Mouse (Mus musculus): ENCODE measurements around the gene Thoc3.
A peak's percentile ranks its signal among the peaks of the same experiment; 100 is the strongest.
"Not testable (repeated sequence)": the region's sequence is repeated elsewhere in the genome, so short reads cannot be mapped to it uniquely, and the experiment has no call there.

Gene Thoc3

GRCm38 (mm10) chr13:54468098-54469011, at the start of gene Thoc3:
Gene Thoc3 (minus strand): TSS chr13:54468849.
- peak; percentile 80 to 85 for DNase-seq (ENCODE audit: low spot score in 2 of 2)

DNA sequence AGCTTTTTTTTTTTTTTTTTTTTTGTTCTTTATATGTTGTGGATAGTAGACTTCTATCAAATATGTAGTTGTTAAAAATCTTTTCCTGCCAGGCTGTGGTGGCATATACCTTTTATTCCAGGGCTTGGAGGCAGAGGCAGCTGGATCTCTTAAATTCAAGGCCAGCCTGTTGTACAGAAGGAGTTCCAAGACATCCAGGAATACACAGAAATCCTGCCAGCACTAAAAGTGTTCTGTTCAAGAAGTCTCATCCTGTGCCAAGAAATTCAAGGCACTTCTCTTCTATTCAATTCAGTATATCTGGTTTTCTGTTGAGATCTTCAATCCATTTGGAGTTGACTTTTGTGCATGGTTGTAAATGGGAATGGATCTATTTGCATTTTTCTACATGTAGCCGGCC, 37.3 kb upstream of the Thoc3 start:
- no peak for DNase-seq (ENCODE audit: low spot score in 2 of 2)

- no peak for DNase-seq (ENCODE audit: low spot score in 2 of 2)
These were observed 36.1 kb upstream of the Thoc3 start for GRCm38 (mm10) chr13:54504611-54505260.

DNA sequence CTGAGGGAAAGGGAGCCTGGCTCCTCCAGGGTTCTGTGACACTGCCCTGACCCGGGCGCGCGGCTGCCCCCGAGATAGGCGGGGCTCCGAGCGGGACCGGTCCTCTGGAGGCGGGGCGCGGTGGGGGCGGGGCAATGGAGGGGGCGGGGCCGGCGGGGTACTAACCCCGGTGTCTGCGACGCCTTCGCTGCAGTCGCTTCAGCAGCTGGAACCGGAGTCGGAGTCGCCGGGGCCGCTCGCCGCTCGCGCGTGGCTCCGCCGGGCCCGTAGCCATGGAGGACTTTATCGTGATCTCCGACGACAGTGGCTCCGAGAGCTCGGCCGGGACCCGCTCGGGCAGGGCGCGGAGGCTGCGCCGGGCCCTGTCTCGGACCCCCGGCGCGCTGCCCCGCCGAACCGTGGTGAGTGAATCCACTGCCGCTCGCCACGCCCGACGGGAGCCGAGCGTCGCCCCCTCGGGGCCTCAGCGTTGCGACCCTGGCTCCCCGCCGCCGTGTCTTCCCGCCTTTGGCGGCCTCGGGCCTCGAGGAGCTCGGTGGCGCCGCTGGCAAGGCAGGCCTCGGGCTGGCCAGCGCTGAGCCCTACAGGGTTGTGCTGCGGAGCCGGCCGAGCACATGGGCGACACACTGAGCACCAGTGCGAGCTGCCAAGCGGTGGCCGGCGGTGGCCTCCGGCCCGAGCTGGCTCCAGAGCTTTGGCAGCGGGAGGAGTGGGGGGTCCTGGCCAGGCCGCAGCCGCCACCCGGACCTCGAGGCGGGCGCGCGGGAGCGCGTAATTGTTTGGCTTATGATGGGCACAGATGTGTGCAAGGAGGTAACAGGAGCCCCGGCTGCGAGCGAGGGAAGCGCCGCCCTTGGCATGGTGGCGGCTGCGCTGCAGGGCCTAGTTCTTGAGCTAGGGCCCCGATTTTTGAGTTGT, 35.2 kb upstream of the Thoc3 start, which contains the start of gene Simc1:
Simc1 (plus strand) TSS at position 176 of the 918 bp plus-strand sequence.
- DNase-seq (ENCODE audit: low spot score in 2 of 2) = peak; percentile 32 to 36

DNA sequence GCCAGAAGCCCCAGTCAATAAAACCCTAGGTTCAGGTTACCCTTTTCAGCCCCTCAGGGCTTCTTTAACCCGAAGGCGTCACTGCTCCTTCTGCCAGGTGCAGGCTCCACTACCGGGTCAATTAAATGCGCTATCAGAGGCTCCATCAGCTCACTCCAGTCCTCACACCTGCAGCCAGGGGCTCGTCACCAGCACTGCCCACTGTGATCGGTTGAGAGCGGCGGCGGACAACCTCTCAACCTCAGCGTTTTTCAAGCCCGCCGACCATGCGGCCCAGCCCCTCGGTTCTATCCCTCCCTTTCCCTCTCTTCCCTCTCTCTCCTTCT, 34.6 kb upstream of the Thoc3 start:
- DNase-seq (ENCODE audit: low spot score in 2 of 2) = no peak

- no peak for DNase-seq (ENCODE audit: low spot score in 2 of 2)
These were observed 33.5 kb upstream of the Thoc3 start for GRCm38 (mm10) chr13:54501957-54502690.

GRCm38 (mm10) chr13:54501352-54501751, 32.7 kb upstream of the Thoc3 start:
- DNase-seq (ENCODE audit: low spot score in 2 of 2) = no peak

- not testable (repeated sequence) for DNase-seq (ENCODE audit: low spot score in 2 of 2)
These were observed 30.9 kb upstream of the Thoc3 start for GRCm38 (mm10) chr13:54499551-54499950.

GRCm38 (mm10) chr13:54491381-54491780, 22.7 kb upstream of the Thoc3 start:
- no peak for DNase-seq (ENCODE audit: low spot score in 2 of 2)

DNA sequence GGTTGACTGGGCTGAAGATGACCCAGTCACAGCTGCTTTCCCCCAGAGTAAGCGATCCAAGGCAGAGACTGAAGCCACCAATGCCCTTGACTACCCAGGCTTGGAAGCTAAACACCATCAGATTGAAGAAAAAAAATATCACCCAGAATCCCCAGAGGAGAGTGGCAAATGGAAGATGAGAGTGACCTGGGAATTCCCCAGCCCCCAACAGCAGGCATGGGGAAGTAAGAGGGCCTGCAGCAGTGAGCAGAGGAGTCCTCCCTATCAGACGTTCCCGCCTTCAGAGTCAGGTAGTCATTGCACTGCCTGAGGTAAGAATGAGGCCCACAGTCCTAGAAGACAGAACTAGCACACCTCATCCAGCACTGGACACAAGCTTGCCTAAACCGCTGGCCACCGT, 21.8 kb upstream of the Thoc3 start:
- no peak for DNase-seq (ENCODE audit: low spot score in 2 of 2)

DNA sequence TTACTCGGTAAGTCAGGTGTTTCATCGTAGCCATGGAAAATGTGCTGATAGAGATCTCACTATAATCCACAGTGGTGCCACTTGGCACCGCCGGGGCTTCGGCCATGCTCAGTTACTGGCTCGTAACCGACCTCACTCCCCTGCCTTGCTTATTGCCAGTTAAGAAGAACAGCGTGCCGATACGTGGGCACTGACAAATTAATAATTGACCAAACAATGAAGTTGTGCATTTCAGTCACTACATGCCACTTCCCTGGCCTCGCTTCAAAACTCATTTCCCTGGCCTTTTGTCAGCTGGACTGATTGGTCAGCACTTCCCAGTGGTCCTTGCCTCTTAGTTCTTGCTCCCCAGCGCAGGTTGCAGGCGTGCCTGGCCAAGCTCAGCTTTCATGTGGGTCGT, 12.8 kb upstream of the Thoc3 start:
- DNase-seq (ENCODE audit: low spot score in 2 of 2) = no peak

- no peak for DNase-seq (ENCODE audit: low spot score in 2 of 2)
These were observed 10.6 kb upstream of the Thoc3 start for GRCm38 (mm10) chr13:54479286-54479685.

- DNase-seq (ENCODE audit: low spot score in 2 of 2) = no peak
These were observed 7.1 kb upstream of the Thoc3 start for GRCm38 (mm10) chr13:54475702-54476101.

GRCm38 (mm10) chr13:54474996-54475395, 6.3 kb upstream of the Thoc3 start:
- DNase-seq (ENCODE audit: low spot score in 2 of 2) = no peak

- DNase-seq (ENCODE audit: low spot score in 2 of 2) = no peak
These were observed 3.3 kb upstream of the Thoc3 start for GRCm38 (mm10) chr13:54471967-54472366.

- no peak for DNase-seq (ENCODE audit: low spot score in 2 of 2)
These were observed 334 bp upstream of the Thoc3 start for GRCm38 (mm10) chr13:54469012-54469354.

DNA sequence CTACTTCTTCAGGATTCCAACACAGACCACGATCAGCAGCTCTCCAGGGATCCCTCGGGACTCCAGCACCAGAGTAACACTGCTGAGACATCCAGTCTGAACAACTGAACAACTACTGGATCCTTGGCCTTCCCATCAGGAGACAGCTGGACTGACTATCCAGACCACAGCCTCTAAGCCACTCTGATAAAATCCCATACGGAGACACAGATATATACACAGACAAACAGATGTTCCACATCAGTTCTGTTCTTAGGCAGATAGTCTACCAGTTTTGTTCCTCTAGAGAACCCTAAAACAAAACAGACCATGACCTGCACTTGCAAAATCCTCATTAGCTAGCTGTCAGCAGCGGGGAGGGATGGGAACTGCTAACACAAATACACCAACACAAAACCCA, 9.4 kb downstream of the Thoc3 start:
- no peak for DNase-seq (ENCODE audit: low spot score in 2 of 2)

DNA sequence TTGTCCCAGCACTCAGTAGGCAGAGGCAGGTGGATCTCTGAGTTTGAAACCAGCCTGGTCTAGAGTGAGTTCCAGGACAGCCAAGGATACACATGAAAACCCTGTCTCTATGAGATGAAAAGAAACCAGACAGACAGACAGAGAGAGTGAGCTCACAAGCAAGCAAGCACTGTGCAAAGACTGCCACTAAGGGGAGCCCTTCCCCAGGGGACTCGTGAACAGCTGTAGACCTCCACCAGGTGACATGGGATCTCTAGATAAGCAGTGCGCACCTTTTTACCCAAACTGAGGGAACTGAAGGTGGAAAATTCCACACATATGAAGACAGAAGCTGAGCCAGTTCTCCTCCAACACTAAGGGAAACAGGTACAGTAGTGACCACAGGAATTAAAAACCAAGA, 11.6 kb downstream of the Thoc3 start:
- DNase-seq (ENCODE audit: low spot score in 2 of 2) = no peak

- DNase-seq (ENCODE audit: low spot score in 2 of 2) = peak in 1 of 2 experiments; percentile 20
These were observed 21.0 kb downstream of the Thoc3 start for GRCm38 (mm10) chr13:54447496-54448224.

GRCm38 (mm10) chr13:54446686-54447495, 21.8 kb downstream of the Thoc3 start:
- DNase-seq (ENCODE audit: low spot score in 2 of 2) = peak; percentile 85 to 87
